ENCODE assay signal across 33 mouse cellular contexts in the genomic region with DNA sequence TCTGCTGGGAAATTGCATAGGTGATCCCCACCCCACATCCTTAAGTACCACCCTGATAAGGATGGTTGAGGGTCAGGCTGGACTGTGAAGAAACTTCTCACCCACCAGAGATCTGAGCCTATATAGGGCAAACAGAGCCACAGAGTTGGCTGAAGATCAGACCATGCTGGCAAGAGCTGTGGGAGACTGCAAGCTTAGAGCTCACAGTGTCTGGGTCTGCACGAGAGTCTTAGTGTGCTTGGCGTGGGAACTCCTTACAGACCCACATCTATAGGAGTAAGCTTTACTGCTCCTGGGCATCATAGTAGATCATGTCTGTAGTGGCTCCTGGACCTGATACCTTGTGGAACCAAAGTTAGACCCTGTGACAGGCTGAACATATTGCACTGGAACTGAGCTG. TPM values are rescaled to one million over a fixed set of nuclear protein-coding genes. Genes with fewer than 3 reads are reported as not detected.
A peak's percentile ranks its signal among the peaks of the same experiment; 100 is the strongest.
DNase-seq lines count a peak whose midpoint lies in the region; ATAC-seq and TF ChIP-seq lines count a peak whose summit lies in the region.
"Had no signal": no experiment of that assay in that cellular context is flagged by ENCODE, and none has a peak within 500 bp of the region (broad histone marks: within the 10 kb centered on the region; RNA-seq: fewer than 3 reads in every experiment).

No protein-coding gene starts in this region.

- no peak for TF ChIP-seq POLR2A in cerebellum, adult 2 months (IDR thresholded peaks at IDR 0.05; ENCODE audit: borderline replicate concordance, insufficient read depth, low read length)

- no peak for TF ChIP-seq CTCF in cerebellum, adult 2 months (IDR thresholded peaks at IDR 0.05; ENCODE audit: borderline replicate concordance, insufficient read depth, low read depth, low read length)
- no peak for TF ChIP-seq CTCF in left cerebral cortex, adult 2 months (IDR thresholded peaks at IDR 0.05)

- no peaks in the 10 kb centered on the region for H3K27me3 ChIP-seq in cerebellum, adult 2 months (ENCODE audit: control insufficient read depth, insufficient read depth, low read length)

- DNase-seq in cerebellum, adult 2 months, result peak in 1 of 2 experiments; percentile 59
- DNase-seq in left cerebral cortex, adult 2 months (ENCODE audit: extremely low spot score in 1 of 2, low spot score in 2 of 2), result no peak
- DNase-seq in left cerebral cortex, adult 9 months (ENCODE audit: low spot score in 2 of 2), result no peak
- DNase-seq in cerebellum, adult 9-10 months, result peak; percentile 71
- no peak for DNase-seq in lung, adult 18-20 months
- DNase-seq in kidney, postnatal 14 days, result no peak
- DNase-seq: adrenal gland, postnatal 10 days; adrenal gland, postnatal 36 days; B cell, adult 2 months; forebrain, postnatal 0 days; gastrocnemius, adult 2 months; gastrocnemius, postnatal 14 days; heart, adult 11 months had no signal

- peak overlapping the region; percentile 27 for H3K4me3 ChIP-seq in cerebellum, adult 2 months (replicated peaks; ENCODE audit: insufficient read depth, low read depth, low read length)
- H3K4me3 ChIP-seq in left cerebral cortex, adult 2 months, result no peak overlapping the region
- H3K4me3 ChIP-seq: embryonic facial prominence, embryonic 12.5 days; embryonic facial prominence, embryonic 15.5 days; gastrocnemius, adult 2 months; hindbrain, embryonic 12.5 days; hindbrain, embryonic 15.5 days had no signal

- intact Hi-C loops in left cerebral cortex, adult 2 months (cut with DNase I), result no loop called here

- peaks cover 52% of the 10 kb centered on the region for H3K4me1 ChIP-seq in cerebellum, adult 2 months (ENCODE audit: control insufficient read depth, insufficient read depth, low read length)
- H3K4me1 ChIP-seq: embryonic facial prominence, embryonic 12.5 days had no signal

- 9% methylated on average over 2 of the region's 2 CpGs for WGBS in cerebellum, adult 2 months

- ATAC-seq in cerebellum, adult (ENCODE audit: insufficient number of reproducible peaks, low FRiP score, low TSS enrichment), result no peak
- ATAC-seq: forebrain, embryonic 14.5 days; forebrain, postnatal 0 days; Patski had no signal

- H3K27ac ChIP-seq in cerebellum, adult 2 months (ENCODE audit: insufficient read depth, low read length), result peak overlapping the region; percentile 49
- H3K27ac ChIP-seq in left cerebral cortex, adult 2 months, result peak overlapping the region; percentile 71
- H3K27ac ChIP-seq: embryonic facial prominence, embryonic 12.5 days; embryonic facial prominence, embryonic 15.5 days; gastrocnemius, adult 2 months; hindbrain, embryonic 12.5 days; hindbrain, embryonic 15.5 days had no signal

RNA-seq across cellular contexts. Expression of a gene that starts 4.1 kb away (rescaled TPM):
- 139 and 160 TPM in 2 replicates for polyA plus RNA-seq in cerebellum, adult 2 months (2012; rRNA removed)
- 10 to 100 TPM; 77.7 to 80.4 TPM for total RNA-seq in left cerebral cortex, adult 2 months (2021)
- total RNA-seq: common myeloid progenitor, adult 5-6 weeks; gastrocnemius, adult 2 months; heart, postnatal 25 days; hematopoietic stem cell, adult 5-6 weeks had no signal
- polyA plus RNA-seq: G1E; heart, postnatal 0 days had no signal

RNA-seq across cellular contexts. Expression of a gene that starts 45.0 kb away (rescaled TPM):
- 0.16 TPM in 1 of 2 replicates, not detected in the other for polyA plus RNA-seq in cerebellum, adult 2 months (2012; rRNA removed)
- total RNA-seq in left cerebral cortex, adult 2 months (2021), result not detected
- total RNA-seq: adrenal gland, adult 18-20 months; adrenal gland, postnatal 36 days; CH12.LX; common myeloid progenitor, adult 5-6 weeks; forebrain, postnatal 0 days; G1E; gastrocnemius, adult 2 months; gastrocnemius, postnatal 14 days; gastrocnemius, postnatal 4 days; heart, adult 8-10 months; heart, postnatal 25 days; hematopoietic stem cell, adult 5-6 weeks had no signal
- polyA plus RNA-seq: forebrain, embryonic 11.5 days; forebrain, embryonic 14.5 days; forebrain, postnatal 0 days; G1E; heart, embryonic 11.5 days; heart, embryonic 14.5 days; heart, postnatal 0 days; hindbrain, embryonic 12.5 days; hindbrain, embryonic 15.5 days; intestine, embryonic 14.5 days; Patski had no signal
